10 mouse cellular contexts compared by ENCODE assay signal in the genomic region with DNA sequence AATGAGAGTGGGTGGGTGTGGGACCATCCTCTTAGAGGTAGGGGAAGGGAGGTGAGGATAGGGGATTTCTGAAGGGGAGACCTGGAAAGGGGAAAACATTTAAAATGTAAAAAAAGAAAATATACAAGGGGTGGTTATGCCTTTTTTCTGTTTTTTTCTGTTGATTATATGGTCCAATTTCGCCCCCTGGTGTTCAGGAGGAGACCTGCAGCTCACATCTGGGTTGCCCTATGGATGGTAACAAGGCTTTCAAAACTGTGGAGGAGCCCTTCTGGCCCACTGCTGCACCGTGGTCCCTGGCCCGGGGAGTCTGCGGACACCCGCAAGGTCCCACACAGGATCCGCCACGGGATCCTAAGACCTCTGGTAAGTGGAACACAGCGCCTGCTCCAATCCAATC. TPM values are rescaled to one million over a fixed set of nuclear protein-coding genes. Genes with fewer than 3 reads are reported as not detected.
DNase-seq lines count a peak whose midpoint lies in the region; ATAC-seq and TF ChIP-seq lines count a peak whose summit lies in the region.
"Not testable (repeated sequence)": the region's sequence is repeated elsewhere in the genome, so short reads cannot be mapped to it uniquely, and the experiment has no call there.
"Had no signal": no experiment of that assay in that cellular context is flagged by ENCODE, and none has a peak within 500 bp of the region (broad histone marks: within the 10 kb centered on the region; RNA-seq: fewer than 3 reads in every experiment).

No protein-coding gene starts in this region.

- DNase-seq in B cell, adult 2 months: peak; percentile 52 to 62
- peak; percentile 24 for DNase-seq in embryo, embryonic 10.5 days (ENCODE audit: low spot score)
- DNase-seq in hindbrain, postnatal 0 days (ENCODE audit: low spot score): not testable (repeated sequence)
- DNase-seq in layer of hippocampus, adult 11-12 months (ENCODE audit: low spot score): peak; percentile 28
- peak; percentile 24 for DNase-seq in lung, postnatal 10 days
- DNase-seq in retina, embryonic 14.5 days (ENCODE audit: low spot score): peak; percentile 20
- DNase-seq in urinary bladder, postnatal 14 days (ENCODE audit: low spot score): peak; percentile 6

- 76% methylated on average over 8 of the region's 8 CpGs for WGBS in bone marrow, adult 2 months
- 84% methylated on average over 8 of the region's 8 CpGs for WGBS in hindbrain, postnatal 0 days

- H3K27ac ChIP-seq in bone marrow, adult 2 months (ENCODE audit: control insufficient read depth, insufficient read depth, low read depth, low read length, poor library complexity); hindbrain, postnatal 0 days: not testable (repeated sequence)

- H3K4me2 ChIP-seq in hindbrain, postnatal 0 days (ENCODE audit: low read depth, low read length): not testable (repeated sequence)

- H3K4me3 ChIP-seq in bone marrow, adult 2 months (replicated peaks; ENCODE audit: control insufficient read depth, low read depth, low read length); hindbrain, postnatal 0 days (ENCODE audit: low read length): not testable (repeated sequence)

- not testable (repeated sequence) for ATAC-seq in hindbrain, postnatal 0 days

- not testable (repeated sequence) for H3K9me3 ChIP-seq in hindbrain, postnatal 0 days (ENCODE audit: low read length)

- TF ChIP-seq CTCF in bone marrow, adult 2 months (IDR thresholded peaks at IDR 0.05; ENCODE audit: control insufficient read depth, insufficient read depth, low read length): peak; percentile 37; the same call in 1 of the 2 replicates
- TF ChIP-seq CTCF in hindbrain, postnatal 0 days (IDR thresholded peaks at IDR 0.05; ENCODE audit: low read depth): peak; percentile 59

- not testable (repeated sequence) for H3K36me3 ChIP-seq in hindbrain, postnatal 0 days (ENCODE audit: insufficient read depth, low read length)

- H3K27me3 ChIP-seq in hindbrain, postnatal 0 days (ENCODE audit: insufficient read depth, low read length): not testable (repeated sequence)

- not testable (repeated sequence) for H3K9ac ChIP-seq in hindbrain, postnatal 0 days (replicated peaks; ENCODE audit: low read length)

- not testable (repeated sequence) for TF ChIP-seq POLR2A in bone marrow, adult 2 months (IDR thresholded peaks at IDR 0.05; ENCODE audit: borderline replicate concordance, control insufficient read depth, low read depth, low read length)

- not testable (repeated sequence) for H3K4me1 ChIP-seq in bone marrow, adult 2 months (ENCODE audit: control insufficient read depth, insufficient read depth, low read length); hindbrain, postnatal 0 days (ENCODE audit: insufficient read depth, low read length)

RNA-seq across cellular contexts. Expression of gene Ceacam2, which starts 1.8 kb away (rescaled TPM):
- not detected in 2 replicates for polyA plus RNA-seq in bone marrow, adult 2 months (2011; ENCODE audit: insufficient read depth, insufficient read length, low replicate concordance, missing spikeins)
- not detected in 2 replicates for total RNA-seq in hindbrain, postnatal 0 days (2014; rRNA removed)
- polyA plus RNA-seq in hindbrain, postnatal 0 days (2015; fragmentation: Nextera tagmentation; extraction: Ambion mirVana): not detected in 2 replicates
- polyA plus RNA-seq: embryonic facial prominence, embryonic 15.5 days; limb, embryonic 14.5 days had no signal
